Mouse (Mus musculus) lung, postnatal 0 days (tissue): ENCODE measurements around the gene Prr7. TPM values are rescaled to one million over a fixed set of nuclear protein-coding genes. Genes with fewer than 3 reads are reported as not detected.

Source experiments
- ATAC-seq: fragments of 200-750 bp; cut with Nextera tagmentation; 2 replicates; pipeline ENCODE4 v1.8.0; 2017; ENCODE audit warnings: moderate library complexity
- DNase-seq: peaks from one replicate; pipeline ENCODE4 v3.0.0-alpha.2; 2016; ENCODE audit warnings: low spot score
- H3K27ac ChIP-seq: fragments of 300-500 bp; sonication (generic); 2 replicates; pipeline ENCODE4 v1.5.1; 2014; ENCODE audit warnings: antibody characterized with exemption, mild to moderate bottlenecking, low read length, mixed read lengths
- H3K27me3 ChIP-seq: fragments of 300-500 bp; sonication (generic); replicated peaks from 2 replicates; pipeline ENCODE4 v1.6.1; 2014; ENCODE audit warnings: low read length, mixed read lengths; ENCODE audit not compliant: insufficient read depth
- H3K36me3 ChIP-seq: fragments of 300-500 bp; sonication (generic); 2 replicates; pipeline ENCODE4 v1.6.1; 2014; ENCODE audit warnings: low read length, mixed read lengths; ENCODE audit not compliant: insufficient read depth
- H3K4me1 ChIP-seq: fragments of 300-500 bp; sonication (generic); 2 replicates; pipeline ENCODE4 v1.6.1; 2014; ENCODE audit warnings: antibody characterized with exemption, low read depth, low read length, mixed read lengths; ENCODE audit not compliant: insufficient read depth
- H3K4me2 ChIP-seq: fragments of 300-500 bp; sonication (generic); replicated peaks from 2 replicates; pipeline ENCODE4 v1.6.1; 2014; ENCODE audit warnings: low read depth, mild to moderate bottlenecking, low read length, moderate library complexity, mixed read lengths
- H3K4me3 ChIP-seq: fragments of 300-500 bp; sonication (generic); 2 replicates; pipeline ENCODE4 v1.5.1; 2014; ENCODE audit warnings: low read depth, low read length
- H3K9ac ChIP-seq: fragments of 300-500 bp; sonication (generic); replicated peaks from 2 replicates; pipeline ENCODE4 v1.6.1; 2014; ENCODE audit warnings: low read depth, mild to moderate bottlenecking
- H3K9me3 ChIP-seq: fragments of 300-500 bp; sonication (generic); 2 replicates; pipeline ENCODE4 v1.6.1; 2016; ENCODE audit warnings: low read length, mixed read lengths
- CTCF ChIP-seq: IDR thresholded peaks from 2 replicates; pipeline ENCODE4 v1.5.1; 2016; ENCODE audit warnings: antibody characterized with exemption, mild to moderate bottlenecking
- EP300 ChIP-seq: IDR thresholded peaks from 2 replicates; pipeline ENCODE4 v1.6.1; 2016; ENCODE audit warnings: antibody characterized with exemption, mild to moderate bottlenecking, control low read depth
- WGBS: fragments of 180-500 bp; shearing (Covaris S2); extraction: QIAGEN DNeasy Blood & Tissue Kit; methylation state at CpG from one replicate; pipeline ENCODE4 v1.1.7; 2014; 5-methylcytosine and 5-hydroxymethylcytosine counted together
- polyA plus RNA-seq: library from polyadenylated mRNA; unstranded; fragments of >200 nt; fragmentation: Nextera tagmentation; extraction: Ambion mirVana; gene quantifications from 2 replicates; pipeline ENCODE4 v1.2.1, GENCODE M21; 2015

The Prr7 gene
- polyA plus RNA-seq, 1 experiment from 2014 or later = 0.17 TPM

DNA sequence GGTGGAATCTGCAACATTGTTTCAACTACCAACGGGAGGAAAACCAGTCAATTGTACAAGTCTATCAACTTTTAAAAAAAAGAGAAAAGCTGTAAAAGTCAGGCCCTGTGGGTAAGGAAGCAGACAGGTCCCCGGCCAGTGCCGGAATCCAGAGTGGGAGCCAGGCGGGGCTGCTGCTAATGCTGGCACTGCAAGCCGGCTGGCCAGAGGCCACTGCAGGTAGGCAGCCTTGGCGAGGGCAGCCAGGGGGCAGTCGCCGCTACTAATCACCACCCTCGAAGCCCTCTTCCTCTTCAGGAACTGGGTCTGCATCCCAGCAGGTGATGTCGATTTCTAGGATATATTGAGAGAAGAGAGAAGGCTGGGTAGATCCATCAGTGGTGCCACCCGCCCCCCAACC lies 9.9 kb downstream of the Prr7 start:
- no peaks in the 10 kb centered on the region for H3K36me3 ChIP-seq
- H3K9ac ChIP-seq = no peak overlapping the region
- H3K4me2 ChIP-seq = no peak overlapping the region
- H3K4me1 ChIP-seq = peaks cover 14% of the 10 kb centered on the region; the same call in 1 of the 2 replicates
- no peaks in the 10 kb centered on the region for H3K9me3 ChIP-seq
- TF ChIP-seq CTCF (peak; percentile 22; the same call in 1 of the 2 replicates), EP300 (no peak)
- no peak overlapping the region for H3K4me3 ChIP-seq
- no peak overlapping the region for H3K27ac ChIP-seq
- ATAC-seq = no peak
- no peak for DNase-seq
- peaks cover 7% of the 10 kb centered on the region; the same call in 1 of the 2 replicates for H3K27me3 ChIP-seq
- 67% methylated on average over 11 of the region's 11 CpGs for WGBS

DNA sequence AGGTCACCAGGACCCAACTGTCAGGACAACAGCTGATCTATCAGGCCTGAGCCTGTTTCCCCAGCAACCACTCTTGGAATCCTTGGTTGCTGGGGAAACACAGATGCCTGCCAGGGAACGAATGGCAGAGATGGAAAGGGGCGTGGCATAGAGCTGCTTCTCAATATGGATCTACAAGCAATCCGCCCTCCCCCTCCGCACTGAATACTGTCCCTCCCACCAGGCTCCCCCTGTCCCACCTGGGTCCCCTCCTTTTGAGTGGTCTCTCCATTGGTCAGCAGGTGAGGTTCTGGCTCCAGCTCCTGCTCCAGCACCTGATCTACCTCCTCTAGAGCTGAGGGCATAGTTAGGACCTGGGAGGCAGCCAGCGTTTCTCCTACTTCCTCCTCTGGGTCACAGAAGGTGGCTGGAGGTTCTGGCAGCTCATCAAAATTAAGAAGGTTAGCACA lies 10.6 kb downstream of the Prr7 start:
- H3K27ac ChIP-seq = no peak overlapping the region
- H3K4me1 ChIP-seq = peaks cover 14% of the 10 kb centered on the region; the same call in 1 of the 2 replicates
- H3K27me3 ChIP-seq = peaks cover 7% of the 10 kb centered on the region; the same call in 1 of the 2 replicates
- H3K4me3 ChIP-seq = no peak overlapping the region
- DNase-seq (no peak), ATAC-seq (no peak)
- H3K36me3 ChIP-seq = no peaks in the 10 kb centered on the region
- TF ChIP-seq EP300 (no peak), CTCF (no peak)
- WGBS = 55% methylated on average over 5 of the region's 5 CpGs
- H3K4me2 ChIP-seq = no peak overlapping the region
- no peaks in the 10 kb centered on the region for H3K9me3 ChIP-seq
- no peak overlapping the region for H3K9ac ChIP-seq

DNA sequence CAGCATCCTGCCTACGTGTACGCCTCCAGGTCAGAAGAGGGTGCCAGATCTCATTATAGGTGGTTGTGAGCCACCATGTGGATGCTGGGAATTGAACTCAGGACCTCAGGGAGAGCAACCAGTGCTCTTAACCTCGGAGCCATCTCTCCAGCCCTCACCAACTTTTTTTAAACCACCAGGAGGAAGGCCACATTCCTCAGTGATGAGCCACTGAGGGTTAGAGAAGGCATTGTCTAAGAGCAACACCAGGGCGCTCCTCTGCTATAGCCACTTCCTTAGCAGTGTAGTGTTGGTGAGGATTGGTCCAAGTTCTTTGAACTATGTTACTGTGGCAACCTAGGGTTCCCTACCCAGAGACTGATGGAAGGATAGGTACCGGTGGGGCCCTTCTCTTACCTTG lies 11.7 kb downstream of the Prr7 start:
- H3K4me3 ChIP-seq = no peak overlapping the region
- H3K4me1 ChIP-seq = peaks cover 13% of the 10 kb centered on the region; the same call in 1 of the 2 replicates
- TF ChIP-seq CTCF (no peak), EP300 (no peak)
- no peaks in the 10 kb centered on the region for H3K36me3 ChIP-seq
- 87% methylated on average over 5 of the region's 5 CpGs for WGBS
- H3K27ac ChIP-seq = no peak overlapping the region
- no peak overlapping the region for H3K9ac ChIP-seq
- H3K9me3 ChIP-seq = no peaks in the 10 kb centered on the region
- H3K27me3 ChIP-seq = peaks cover 2% of the 10 kb centered on the region; the same call in 1 of the 2 replicates
- no peak for ATAC-seq
- DNase-seq = no peak
- no peak overlapping the region for H3K4me2 ChIP-seq

DNA sequence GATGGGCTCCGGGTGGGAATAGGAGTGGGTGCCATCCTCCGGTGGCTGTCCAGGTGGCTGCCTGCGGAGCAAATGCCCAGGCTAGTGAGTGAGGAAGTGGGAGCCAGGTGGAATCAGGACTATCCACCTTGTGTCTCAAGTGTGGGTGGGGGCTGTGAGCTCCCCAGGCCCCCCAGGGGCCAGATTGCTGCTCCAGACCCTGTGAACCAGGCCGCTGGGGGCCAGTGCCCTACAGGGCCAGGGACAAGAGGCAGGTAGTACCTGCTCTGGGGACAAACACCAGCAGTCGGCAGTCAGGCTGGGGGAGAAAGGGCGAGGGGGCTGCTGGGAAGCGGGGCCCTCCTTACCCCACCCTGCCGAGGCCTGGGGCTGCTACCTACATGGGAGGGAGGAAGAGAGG lies 12.2 kb downstream of the Prr7 start:
- DNase-seq = no peak
- Histone ChIP-seq H3K4me3 (no peak overlapping the region), H3K27ac (no peak overlapping the region), H3K4me1 (peaks cover 8% of the 10 kb centered on the region; the same call in 1 of the 2 replicates), H3K27me3 (no peaks in the 10 kb centered on the region; the same call in 1 of the 2 replicates), H3K9me3 (no peaks in the 10 kb centered on the region), H3K9ac (no peak overlapping the region), H3K36me3 (no peaks in the 10 kb centered on the region), H3K4me2 (no peak overlapping the region)
- WGBS = 94% methylated on average over 5 of the region's 8 CpGs
- TF ChIP-seq CTCF = no peak
- no peak for TF ChIP-seq EP300
- no peak for ATAC-seq

DNA sequence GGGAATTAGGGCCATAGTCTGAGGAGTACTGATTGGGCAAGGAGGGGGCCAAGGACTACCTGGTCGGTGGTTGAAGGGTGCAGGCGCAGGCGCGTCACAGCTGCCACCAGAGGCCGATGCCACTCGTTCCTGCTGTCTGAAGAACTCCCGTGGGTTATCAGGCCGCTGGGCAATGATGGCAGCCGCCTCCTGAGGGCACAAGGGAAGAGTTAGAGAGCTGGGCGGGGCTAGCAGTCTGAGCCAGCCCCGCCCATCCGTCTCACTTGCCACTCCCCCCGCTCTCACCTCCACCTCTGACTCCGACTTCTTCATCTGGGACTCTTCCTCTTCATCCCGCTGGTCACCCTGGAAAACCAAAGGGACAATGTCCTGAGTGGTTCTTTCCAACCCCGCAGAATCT lies 13.4 kb downstream of the Prr7 start:
- Histone ChIP-seq H3K9ac (no peak overlapping the region), H3K4me1 (no peaks in the 10 kb centered on the region; the same call in 1 of the 2 replicates), H3K4me3 (no peak overlapping the region), H3K27ac (no peak overlapping the region), H3K27me3 (no peaks in the 10 kb centered on the region; the same call in 1 of the 2 replicates), H3K9me3 (no peaks in the 10 kb centered on the region), H3K36me3 (no peaks in the 10 kb centered on the region), H3K4me2 (no peak overlapping the region)
- WGBS = 70% methylated on average over 16 of the region's 16 CpGs
- ATAC-seq = no peak
- no peak for DNase-seq
- TF ChIP-seq CTCF = no peak
- no peak for TF ChIP-seq EP300

DNA sequence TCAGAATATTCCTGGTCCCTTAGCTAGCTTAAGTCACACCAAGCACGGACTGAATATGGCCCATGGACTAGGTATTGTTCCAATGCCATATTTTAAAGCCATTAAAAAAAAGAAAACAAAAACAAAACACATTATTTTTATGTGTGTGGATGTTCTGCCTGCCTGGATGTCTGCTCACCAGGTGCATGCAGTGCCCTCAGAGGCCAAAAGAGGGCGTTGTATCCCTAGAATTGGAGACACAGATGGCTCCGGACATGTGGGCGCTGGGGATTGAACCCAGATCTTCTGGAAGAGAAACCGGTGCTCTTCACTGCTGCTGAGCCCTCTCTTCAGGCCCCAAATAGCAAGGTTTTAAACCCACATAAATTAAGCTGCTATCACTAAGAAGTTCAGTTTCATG lies 14.0 kb downstream of the Prr7 start:
- no peak for TF ChIP-seq EP300
- TF ChIP-seq CTCF = peak; percentile 68
- no peak overlapping the region for H3K4me2 ChIP-seq
- H3K27ac ChIP-seq = no peak overlapping the region
- no peaks in the 10 kb centered on the region for H3K36me3 ChIP-seq
- no peaks in the 10 kb centered on the region; the same call in 1 of the 2 replicates for H3K4me1 ChIP-seq
- WGBS = 55% methylated on average over 5 of the region's 5 CpGs
- no peaks in the 10 kb centered on the region for H3K9me3 ChIP-seq
- no peak overlapping the region for H3K4me3 ChIP-seq
- no peaks in the 10 kb centered on the region; the same call in 1 of the 2 replicates for H3K27me3 ChIP-seq
- no peak for ATAC-seq
- no peak for DNase-seq
- no peak overlapping the region for H3K9ac ChIP-seq
